Comparison of ENCODE assay signal across 8 mouse cellular contexts in genomic region chr2:113823909-113824308, GRCm38 (mm10). TPM values are rescaled to one million over a fixed set of nuclear protein-coding genes. Genes with fewer than 3 reads are reported as not detected.
DNase-seq lines count a peak whose midpoint lies in the region; ATAC-seq and TF ChIP-seq lines count a peak whose summit lies in the region.
"Had no signal": no experiment of that assay in that cellular context is flagged by ENCODE, and none has a peak within 500 bp of the region (broad histone marks: within the 10 kb centered on the region; RNA-seq: fewer than 3 reads in every experiment).

No protein-coding gene starts in this region.

- 0% methylated on average over 2 of the region's 2 CpGs for WGBS in heart, postnatal 0 days
- WGBS in forebrain, embryonic 16.5 days, result 0% methylated on average over 2 of the region's 2 CpGs

- no peak for TF ChIP-seq POLR2A in ES-Bruce4 (IDR thresholded peaks at IDR 0.05; ENCODE audit: insufficient read depth, low read length)

- no peak overlapping the region for H3K27ac ChIP-seq in layer of hippocampus, adult 2 months
- H3K27ac ChIP-seq in ES-Bruce4 (ENCODE audit: insufficient read depth, low read length), result no peak overlapping the region
- H3K27ac ChIP-seq in heart, postnatal 0 days (ENCODE audit: low read depth), result no peak overlapping the region
- H3K27ac ChIP-seq in forebrain, embryonic 16.5 days (ENCODE audit: low read length), result no peak overlapping the region

- DNase-seq in layer of hippocampus, adult 2 months (ENCODE audit: low spot score in 2 of 2), result peak; percentile 62 to 65
- no peak for DNase-seq in layer of hippocampus, adult 11-12 months (ENCODE audit: low spot score)
- peak; percentile 71 for DNase-seq in adipocyte (ENCODE audit: low spot score)
- peak; percentile 68 for DNase-seq in heart, postnatal 0 days (ENCODE audit: low spot score)
- DNase-seq in retina, embryonic 14.5 days (ENCODE audit: low spot score), result peak; percentile 83

- peak; percentile 87 for TF ChIP-seq CTCF in layer of hippocampus, adult 2 months (conservative IDR thresholded peaks at IDR 0.05)
- peak; percentile 63 for TF ChIP-seq CTCF in ES-Bruce4 (IDR thresholded peaks at IDR 0.05; ENCODE audit: low read depth, low read length)
- peak; percentile 93 for TF ChIP-seq CTCF in heart, postnatal 0 days (IDR thresholded peaks at IDR 0.05; ENCODE audit: low read depth)

- H3K4me3 ChIP-seq in layer of hippocampus, adult 2 months, result no peak overlapping the region
- H3K4me3 ChIP-seq in ES-Bruce4 (ENCODE audit: low read depth, low read length), result no peak overlapping the region
- H3K4me3 ChIP-seq in heart, postnatal 0 days (ENCODE audit: low read depth, low read length), result no peak overlapping the region
- no peak overlapping the region for H3K4me3 ChIP-seq in forebrain, embryonic 16.5 days (replicated peaks; ENCODE audit: low read length)
- H3K4me3 ChIP-seq: myocyte had no signal

- H3K36me3 ChIP-seq in ES-Bruce4 (ENCODE audit: control insufficient read depth, insufficient read depth, low read length, poor library complexity, severe bottlenecking), result no peaks in the 10 kb centered on the region
- H3K36me3 ChIP-seq in heart, postnatal 0 days (replicated peaks; ENCODE audit: control insufficient read depth, insufficient read depth, low read length), result no peaks in the 10 kb centered on the region
- H3K36me3 ChIP-seq in forebrain, embryonic 16.5 days (ENCODE audit: control insufficient read depth, insufficient read depth), result no peaks in the 10 kb centered on the region

- H3K4me1 ChIP-seq in ES-Bruce4 (ENCODE audit: control insufficient read depth, insufficient read depth, low read length), result no peaks in the 10 kb centered on the region
- 0 out of 2 replicates have a peak, but pooled peaks cover 5% of the 10 kb centered on the region for H3K4me1 ChIP-seq in heart, postnatal 0 days (ENCODE audit: control insufficient read depth, insufficient read depth)
- H3K4me1 ChIP-seq in forebrain, embryonic 16.5 days (replicated peaks; ENCODE audit: control insufficient read depth, insufficient read depth, low read length), result peaks cover 34% of the 10 kb centered on the region

- no peaks in the 10 kb centered on the region for H3K27me3 ChIP-seq in ES-Bruce4 (ENCODE audit: control insufficient read depth, insufficient read depth, low read length, poor library complexity, severe bottlenecking)
- no peaks in the 10 kb centered on the region for H3K27me3 ChIP-seq in heart, postnatal 0 days (ENCODE audit: control insufficient read depth, insufficient read depth, low read length)
- H3K27me3 ChIP-seq in forebrain, embryonic 16.5 days (replicated peaks; ENCODE audit: control insufficient read depth, insufficient read depth, low read length), result no peaks in the 10 kb centered on the region

- H3K9me3 ChIP-seq in ES-Bruce4 (replicated peaks; ENCODE audit: control insufficient read depth, insufficient read depth, low read length, poor library complexity, severe bottlenecking), result no peaks in the 10 kb centered on the region
- no peaks in the 10 kb centered on the region for H3K9me3 ChIP-seq in heart, postnatal 0 days (replicated peaks; ENCODE audit: control insufficient read depth, low read length)
- H3K9me3 ChIP-seq in forebrain, embryonic 16.5 days (ENCODE audit: control insufficient read depth, low read length), result no peaks in the 10 kb centered on the region

- ATAC-seq in heart, postnatal 0 days (ENCODE audit: insufficient read depth, low read depth), result no peak
- no peak for ATAC-seq in forebrain, embryonic 16.5 days

- no peak for TF ChIP-seq EP300 in ES-Bruce4 (IDR thresholded peaks at IDR 0.05; ENCODE audit: insufficient read depth, low read depth, low read length)
- TF ChIP-seq EP300 in heart, postnatal 0 days (IDR thresholded peaks at IDR 0.05; ENCODE audit: low read depth), result no peak

- no peak overlapping the region for H3K9ac ChIP-seq in ES-Bruce4 (ENCODE audit: low read depth, poor library complexity, severe bottlenecking)
- no peak overlapping the region for H3K9ac ChIP-seq in heart, postnatal 0 days (replicated peaks; ENCODE audit: low read depth, low read length)
- H3K9ac ChIP-seq in forebrain, embryonic 16.5 days (replicated peaks; ENCODE audit: low read depth, low read length), result no peak overlapping the region

- no peak overlapping the region for H3K4me2 ChIP-seq in heart, postnatal 0 days (ENCODE audit: low read depth, low read length)
- no peak overlapping the region for H3K4me2 ChIP-seq in forebrain, embryonic 16.5 days (ENCODE audit: low read length)

RNA-seq across cellular contexts. Expression of gene Scg5, which starts 5.0 kb away (rescaled TPM):
- total RNA-seq in layer of hippocampus, adult 2 months (2021), result 100 to 1,000 TPM; 378 to 402 TPM
- polyA plus RNA-seq in ES-Bruce4 (2011; ENCODE audit: insufficient read depth, insufficient read length, low read depth, missing spikeins), result 2.7 TPM in 2 replicates
- total RNA-seq in heart, postnatal 0 days (2014; rRNA removed; ENCODE audit: low replicate concordance), result 3.4 and 5.0 TPM in 2 replicates
- polyA plus RNA-seq in heart, postnatal 0 days (2015; fragmentation: Nextera tagmentation; extraction: Ambion mirVana), result 1.1 and 1.2 TPM in 2 replicates
- 205 and 220 TPM in 2 replicates for polyA plus RNA-seq in forebrain, embryonic 16.5 days (2015; fragmentation: Nextera tagmentation; extraction: Ambion mirVana)

RNA-seq across cellular contexts. Expression of gene Arhgap11a, which starts 24.6 kb away (rescaled TPM):
- total RNA-seq in layer of hippocampus, adult 2 months (2021), result 1 to 10 TPM; 2.0 to 2.1 TPM
- 55.4 and 62.9 TPM in 2 replicates for polyA plus RNA-seq in ES-Bruce4 (2011; ENCODE audit: insufficient read depth, insufficient read length, low read depth, missing spikeins)
- 3.3 and 9.0 TPM in 2 replicates for total RNA-seq in heart, postnatal 0 days (2014; rRNA removed; ENCODE audit: low replicate concordance)
- polyA plus RNA-seq in heart, postnatal 0 days (2015; fragmentation: Nextera tagmentation; extraction: Ambion mirVana), result 6.3 and 7.9 TPM in 2 replicates
- 28.1 and 38.4 TPM in 2 replicates for polyA plus RNA-seq in forebrain, embryonic 16.5 days (2015; fragmentation: Nextera tagmentation; extraction: Ambion mirVana)

Comparison
In these comparisons a context has a peak if more than half of its experiments do, and no peak if none do; other contexts are left out.
1. RNA of gene Scg5, which starts 5.0 kb away (polyA plus RNA-seq): 205 to 220 TPM in forebrain, embryonic 16.5 days; 2.7 TPM in ES-Bruce4 and 1.1 to 1.2 TPM in heart, postnatal 0 days; every median in the first group is over 10 times any median in the second.
2. Peak in every context shown above with its lines, with median percentiles within 50 percentile points of each other: CTCF ChIP-seq.